Mouse (Mus musculus) liver, embryonic 14.5 days (tissue): ENCODE measurements around the gene H2afy. TPM values are rescaled to one million over a fixed set of nuclear protein-coding genes. Genes with fewer than 3 reads are reported as not detected.

Experiments
- ATAC-seq: fragments of 200-750 bp; cut with Nextera tagmentation; 2 replicates; pipeline ENCODE4 v1.8.0; 2017; ENCODE audit warnings: moderate number of reproducible peaks, mild to moderate bottlenecking, moderate library complexity; ENCODE audit not compliant: insufficient read depth
- DNase-seq, 3 experiments: peaks; one replicate each; pipeline ENCODE4 v3.0.0-alpha.2; 2012 to 2013; ENCODE audit warnings: low read depth in 3 of 3, low spot score in 3 of 3
- H3K27ac ChIP-seq: fragments of 300-500 bp; sonication (generic); 2 replicates; pipeline ENCODE4 v1.5.1; 2014; ENCODE audit warnings: moderate library complexity, mild to moderate bottlenecking, control low read depth, inconsistent platforms
- H3K27me3 ChIP-seq: fragments of 300-500 bp; sonication (generic); 2 replicates; pipeline ENCODE4 v1.6.1; 2014; ENCODE audit warnings: mild to moderate bottlenecking, low read length, moderate library complexity; ENCODE audit not compliant: control insufficient read depth, insufficient read depth
- H3K36me3 ChIP-seq: fragments of 300-500 bp; sonication (generic); replicated peaks from 2 replicates; pipeline ENCODE4 v1.6.1; 2014; ENCODE audit warnings: low read depth; ENCODE audit not compliant: control insufficient read depth, insufficient read depth
- H3K4me1 ChIP-seq, 2 experiments: fragments of 200-500 bp in 1 of 2; fragments of 300-500 bp in 1 of 2; sonication (generic) in 1 of 2; replicated peaks; 2 replicates each; pipeline ENCODE4 v1.6.1; 2012 to 2014; ENCODE audit warnings: antibody characterized with exemption in 1 of 2, inconsistent platforms in 1 of 2, low read length in 1 of 2; ENCODE audit not compliant: control insufficient read depth in 2 of 2, insufficient read depth in 2 of 2
- H3K4me2 ChIP-seq: fragments of 300-500 bp; sonication (generic); 2 replicates; pipeline ENCODE4 v1.6.1; 2014; ENCODE audit warnings: low read depth, mild to moderate bottlenecking, control low read depth, moderate library complexity
- H3K4me3 ChIP-seq, 2 experiments: fragments of 200-500 bp in 1 of 2; fragments of 300-500 bp in 1 of 2; sonication (generic) in 1 of 2; 2 replicates each; pipeline ENCODE4 v1.5.1; 2012 to 2014; ENCODE audit warnings: low read depth in 2 of 2, low read length in 2 of 2, mild to moderate bottlenecking in 2 of 2, control low read depth in 1 of 2, inconsistent platforms in 1 of 2, moderate library complexity in 1 of 2; ENCODE audit not compliant: insufficient read depth in 1 of 2
- H3K9ac ChIP-seq: fragments of 300-500 bp; sonication (generic); replicated peaks from 2 replicates; pipeline ENCODE4 v1.6.1; 2014; ENCODE audit warnings: mild to moderate bottlenecking, control low read depth, moderate library complexity
- H3K9me3 ChIP-seq: fragments of 300-500 bp; sonication (generic); 2 replicates; pipeline ENCODE4 v1.6.1; 2016; ENCODE audit warnings: low read length, mixed read lengths; ENCODE audit not compliant: control insufficient read depth
- CTCF ChIP-seq: IDR thresholded peaks from 2 replicates; pipeline ENCODE4 v1.5.1; 2016; ENCODE audit warnings: antibody characterized with exemption, low read depth, control low read depth
- EP300 ChIP-seq: IDR thresholded peaks from 2 replicates; pipeline ENCODE4 v1.6.1; 2016; ENCODE audit warnings: antibody characterized with exemption, low read depth
- WGBS: fragments of 180-500 bp; shearing (Covaris S2); extraction: QIAGEN DNeasy Blood & Tissue Kit; methylation state at CpG from one replicate; pipeline ENCODE4 v1.1.7; 2014; ENCODE audit not compliant: insufficient replicate concordance; 5-methylcytosine and 5-hydroxymethylcytosine counted together
- polyA plus RNA-seq, 2 experiments: library from polyadenylated mRNA; depleted of rRNA in 1 of 2; stranded (reverse) in 1 of 2; unstranded in 1 of 2; fragments of >200 nt; fragmentation: Nextera tagmentation in 1 of 2; extraction: Ambion mirVana in 1 of 2; gene quantifications; 2 replicates each; pipeline versions ENCODE4 v1.2.1 to v1.2.3; 2012 to 2014

The H2afy gene
- polyA plus RNA-seq, 2 experiments, result 68.7 to 79.0 TPM

GRCm38 (mm10) chr13:56066904-56067303 is 69.3 kb downstream of the H2afy start:
- Histone ChIP-seq H3K4me3 (no peak overlapping the region), H3K9me3 (no peaks in the 10 kb centered on the region), H3K27ac (no peak overlapping the region), H3K9ac (no peak overlapping the region), H3K27me3 (no peaks in the 10 kb centered on the region), H3K36me3 (no peaks in the 10 kb centered on the region; the same call in 1 of the 2 replicates), H3K4me1 (no peaks in the 10 kb centered on the region), H3K4me2 (no peak overlapping the region)
- WGBS, result 72% methylated on average over 2 of the region's 2 CpGs
- TF ChIP-seq EP300, result no peak
- TF ChIP-seq CTCF, result no peak
- DNase-seq, result no peak
- ATAC-seq, result no peak

GRCm38 (mm10) chr13:56066152-56066551 is 70.0 kb downstream of the H2afy start:
- 70% methylated on average over 21 of the region's 21 CpGs for WGBS
- Histone ChIP-seq H3K27me3 (no peaks in the 10 kb centered on the region), H3K27ac (no peak overlapping the region), H3K36me3 (no peaks in the 10 kb centered on the region), H3K4me2 (no peak overlapping the region), H3K9me3 (no peaks in the 10 kb centered on the region), H3K4me3 (no peak overlapping the region), H3K4me1 (no peaks in the 10 kb centered on the region), H3K9ac (no peak overlapping the region)
- DNase-seq (no peak), ATAC-seq (no peak)
- TF ChIP-seq EP300 (no peak), CTCF (no peak)

- 72% methylated on average over 8 of the region's 8 CpGs for WGBS
- H3K9ac ChIP-seq, result no peak overlapping the region
- TF ChIP-seq EP300 (no peak), CTCF (no peak)
- no peak overlapping the region for H3K4me2 ChIP-seq
- H3K36me3 ChIP-seq, result no peaks in the 10 kb centered on the region
- H3K9me3 ChIP-seq, result no peaks in the 10 kb centered on the region
- no peak for DNase-seq
- no peak overlapping the region for H3K4me3 ChIP-seq
- no peaks in the 10 kb centered on the region for H3K27me3 ChIP-seq
- ATAC-seq, result no peak
- no peak overlapping the region for H3K27ac ChIP-seq
- no peaks in the 10 kb centered on the region for H3K4me1 ChIP-seq
Observed at GRCm38 (mm10) chr13:56057761-56058160, 78.4 kb downstream of the H2afy start.

- WGBS, result 53% methylated on average over 5 of the region's 5 CpGs
- H3K4me3 ChIP-seq, result no peak overlapping the region
- H3K27me3 ChIP-seq, result no peaks in the 10 kb centered on the region
- no peaks in the 10 kb centered on the region for H3K36me3 ChIP-seq
- H3K4me1 ChIP-seq, result no peaks in the 10 kb centered on the region
- H3K9me3 ChIP-seq, result no peaks in the 10 kb centered on the region
- no peak overlapping the region for H3K27ac ChIP-seq
- H3K9ac ChIP-seq, result no peak overlapping the region
- H3K4me2 ChIP-seq, result no peak overlapping the region
- TF ChIP-seq EP300 (no peak), CTCF (no peak)
- no peak for ATAC-seq
- no peak for DNase-seq
Observed at GRCm38 (mm10) chr13:56055720-56056119, 80.4 kb downstream of the H2afy start.

- no peak for DNase-seq
- Histone ChIP-seq H3K9ac (no peak overlapping the region), H3K9me3 (no peaks in the 10 kb centered on the region), H3K27me3 (no peaks in the 10 kb centered on the region), H3K27ac (no peak overlapping the region), H3K36me3 (no peaks in the 10 kb centered on the region), H3K4me3 (no peak overlapping the region), H3K4me2 (no peak overlapping the region), H3K4me1 (no peaks in the 10 kb centered on the region)
- WGBS, result 58% methylated on average over 6 of the region's 6 CpGs
- no peak for TF ChIP-seq EP300
- no peak for TF ChIP-seq CTCF
- ATAC-seq, result no peak
Observed at GRCm38 (mm10) chr13:56054089-56054488, 82.1 kb downstream of the H2afy start.
